Comparison of ENCODE assay signal across 17 mouse cellular contexts in the genomic region with DNA sequence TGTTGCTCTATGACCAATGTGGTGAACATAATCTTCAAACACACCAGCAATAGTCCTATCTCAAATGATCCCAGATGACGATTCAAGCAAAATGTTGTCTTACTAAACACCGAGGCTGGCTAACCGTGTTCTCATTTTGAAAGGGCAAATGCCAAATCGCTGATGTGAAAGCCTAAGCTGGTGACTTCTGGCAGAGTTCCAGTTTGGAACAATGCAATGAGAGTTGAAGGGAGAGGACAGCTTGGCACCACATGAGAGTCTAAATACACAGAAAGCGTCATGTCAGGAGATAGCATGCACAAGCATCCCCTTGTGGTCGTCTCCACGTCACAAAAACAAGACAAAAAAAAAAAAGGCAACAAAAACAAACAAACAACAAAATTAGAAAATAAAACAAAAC. TPM values are rescaled to one million over a fixed set of nuclear protein-coding genes. Genes with fewer than 3 reads are reported as not detected.
"Had no signal": no experiment of that assay in that cellular context is flagged by ENCODE, and none has a peak within 500 bp of the region (broad histone marks: within the 10 kb centered on the region; RNA-seq: fewer than 3 reads in every experiment).

No protein-coding gene starts in this region.

- H3K4me1 ChIP-seq: limb, embryonic 10.5 days; liver, embryonic 15.5 days; stomach, embryonic 15.5 days had no signal

- ATAC-seq: lung, postnatal 0 days had no signal

- H3K4me3 ChIP-seq: limb, embryonic 10.5 days; liver, embryonic 15.5 days; stomach, embryonic 15.5 days had no signal

- H3K4me2 ChIP-seq: liver, embryonic 11.5 days; liver, embryonic 15.5 days; stomach, embryonic 15.5 days had no signal

- DNase-seq: kidney, adult 11 months; kidney, adult 9 months; kidney, postnatal 36 days; lung, adult 2 months; lung, postnatal 36 days; thymus, adult 2 months; thymus, postnatal 25 days had no signal

- H3K9me3 ChIP-seq: limb, embryonic 10.5 days; liver, embryonic 15.5 days; stomach, embryonic 15.5 days had no signal

- H3K9ac ChIP-seq: liver, embryonic 15.5 days; stomach, embryonic 15.5 days had no signal

- H3K36me3 ChIP-seq: limb, embryonic 10.5 days; liver, embryonic 15.5 days; stomach, embryonic 15.5 days had no signal

- H3K27me3 ChIP-seq: liver, embryonic 15.5 days; stomach, embryonic 15.5 days had no signal

- H3K27ac ChIP-seq: kidney, postnatal 0 days; limb, embryonic 10.5 days; liver, embryonic 15.5 days; stomach, embryonic 15.5 days had no signal

RNA-seq across cellular contexts. Expression of gene Fam83b, which starts 27.6 kb away (rescaled TPM):
- total RNA-seq: megakaryocyte progenitor cell, adult 5-6 weeks had no signal
- polyA plus RNA-seq: neural tube, embryonic 14.5 days; spleen, adult 2 months; testis, adult 2 months had no signal
